9 mouse cellular contexts compared by ENCODE assay signal in the genomic region with DNA sequence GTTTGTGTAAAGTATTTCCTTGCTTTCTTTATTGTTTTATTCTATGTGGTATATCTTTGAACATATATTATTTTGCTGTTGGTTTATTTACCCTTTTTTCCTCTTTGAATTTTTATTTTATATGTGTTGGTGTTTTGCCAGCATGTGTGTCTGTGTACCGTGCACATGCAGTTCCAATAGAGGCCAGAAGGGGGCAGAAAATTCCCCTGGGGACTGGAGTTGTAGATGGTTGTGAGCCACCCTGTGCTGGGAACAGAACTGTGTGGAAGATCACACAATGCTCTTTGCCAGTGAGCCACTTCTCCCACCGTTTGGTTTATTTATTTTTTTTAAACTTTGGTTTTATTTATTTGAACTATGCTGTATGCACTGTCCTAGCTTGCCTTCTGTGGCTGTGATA. TPM values are rescaled to one million over a fixed set of nuclear protein-coding genes. Genes with fewer than 3 reads are reported as not detected.
DNase-seq lines count a peak whose midpoint lies in the region; ATAC-seq and TF ChIP-seq lines count a peak whose summit lies in the region.
"Had no signal": no experiment of that assay in that cellular context is flagged by ENCODE, and none has a peak within 500 bp of the region (broad histone marks: within the 10 kb centered on the region; RNA-seq: fewer than 3 reads in every experiment).

No protein-coding gene starts in this region.

- TF ChIP-seq EP300 in stomach, postnatal 0 days (optimal IDR thresholded peaks at IDR 0.05): no peak

- H3K4me3 ChIP-seq in forebrain, postnatal 0 days (ENCODE audit: low read depth, low read length): no peak overlapping the region
- no peak overlapping the region for H3K4me3 ChIP-seq in forebrain, embryonic 13.5 days
- H3K4me3 ChIP-seq in stomach, postnatal 0 days (ENCODE audit: low read depth, low read length): no peak overlapping the region
- H3K4me3 ChIP-seq: limb, embryonic 12.5 days had no signal

- H3K27ac ChIP-seq in forebrain, postnatal 0 days (ENCODE audit: low read depth, low read length): no peak overlapping the region
- no peak overlapping the region for H3K27ac ChIP-seq in forebrain, embryonic 13.5 days
- H3K27ac ChIP-seq in stomach, postnatal 0 days (replicated peaks): no peak overlapping the region
- H3K27ac ChIP-seq: limb, embryonic 12.5 days had no signal

- H3K4me2 ChIP-seq in forebrain, postnatal 0 days (ENCODE audit: low read depth): no peak overlapping the region
- no peak overlapping the region for H3K4me2 ChIP-seq in forebrain, embryonic 13.5 days
- no peak overlapping the region for H3K4me2 ChIP-seq in stomach, postnatal 0 days (replicated peaks; ENCODE audit: low read depth)
- H3K4me2 ChIP-seq: limb, embryonic 12.5 days had no signal

- 74% methylated on average over 2 of the region's 2 CpGs for WGBS in forebrain, postnatal 0 days
- 78% methylated on average over 2 of the region's 2 CpGs for WGBS in forebrain, embryonic 13.5 days
- 54% methylated on average over 2 of the region's 2 CpGs for WGBS in stomach, postnatal 0 days

- H3K9me3 ChIP-seq in forebrain, postnatal 0 days (ENCODE audit: low read length): no peaks in the 10 kb centered on the region
- H3K9me3 ChIP-seq in forebrain, embryonic 13.5 days (replicated peaks): no peaks in the 10 kb centered on the region
- H3K9me3 ChIP-seq in stomach, postnatal 0 days (ENCODE audit: control insufficient read depth, low read length): no peaks in the 10 kb centered on the region
- H3K9me3 ChIP-seq: limb, embryonic 12.5 days had no signal

- H3K27me3 ChIP-seq in forebrain, postnatal 0 days (ENCODE audit: insufficient read depth, low read length): no peaks in the 10 kb centered on the region
- no peaks in the 10 kb centered on the region for H3K27me3 ChIP-seq in forebrain, embryonic 13.5 days
- no peaks in the 10 kb centered on the region for H3K27me3 ChIP-seq in stomach, postnatal 0 days (ENCODE audit: control insufficient read depth, insufficient read depth, low read length)
- H3K27me3 ChIP-seq: limb, embryonic 12.5 days had no signal

- H3K4me1 ChIP-seq in forebrain, postnatal 0 days (ENCODE audit: insufficient read depth): no peaks in the 10 kb centered on the region
- H3K4me1 ChIP-seq in forebrain, embryonic 13.5 days: no peaks in the 10 kb centered on the region
- H3K4me1 ChIP-seq in stomach, postnatal 0 days (replicated peaks; ENCODE audit: control insufficient read depth, insufficient read depth): no peaks in the 10 kb centered on the region
- H3K4me1 ChIP-seq: limb, embryonic 12.5 days had no signal

- no peak for DNase-seq in forebrain, postnatal 0 days
- DNase-seq in thymus, postnatal 4 days: peak; percentile 25
- no peak for DNase-seq in thymus, postnatal 14 days
- peak; percentile 10 for DNase-seq in kidney, postnatal 10 days
- no peak for DNase-seq in stomach, postnatal 0 days (ENCODE audit: low spot score)
- DNase-seq in urinary bladder, postnatal 4 days (ENCODE audit: low spot score in 2 of 2): no peak
- no peak for DNase-seq in Muller cell, postnatal 12 days (ENCODE audit: inconsistent ontology term)

- no peak for ATAC-seq in forebrain, postnatal 0 days
- no peak for ATAC-seq in forebrain, embryonic 13.5 days
- no peak for ATAC-seq in stomach, postnatal 0 days (ENCODE audit: low FRiP score, low TSS enrichment)

- peak; percentile 52 for TF ChIP-seq CTCF in forebrain, postnatal 0 days (IDR thresholded peaks at IDR 0.05; ENCODE audit: low read depth)
- peak; percentile 57 for TF ChIP-seq CTCF in stomach, postnatal 0 days (IDR thresholded peaks at IDR 0.05; ENCODE audit: low read depth)

- H3K9ac ChIP-seq in forebrain, postnatal 0 days: no peak overlapping the region
- no peak overlapping the region for H3K9ac ChIP-seq in forebrain, embryonic 13.5 days
- H3K9ac ChIP-seq in stomach, postnatal 0 days (ENCODE audit: low read length): no peak overlapping the region
- H3K9ac ChIP-seq: limb, embryonic 12.5 days had no signal

- peaks cover 9% of the 10 kb centered on the region for H3K36me3 ChIP-seq in forebrain, postnatal 0 days (ENCODE audit: insufficient read depth)
- peaks cover 64% of the 10 kb centered on the region for H3K36me3 ChIP-seq in forebrain, embryonic 13.5 days (ENCODE audit: poor library complexity, severe bottlenecking)
- H3K36me3 ChIP-seq in stomach, postnatal 0 days (ENCODE audit: control insufficient read depth, insufficient read depth, low read length): 0 out of 2 replicates have a peak, but pooled peaks cover 2% of the 10 kb centered on the region

RNA-seq across cellular contexts. Expression of gene Cavin4, which starts 29.3 kb away (rescaled TPM):
- total RNA-seq in forebrain, postnatal 0 days (2014; rRNA removed): 2.1 and 3.2 TPM in 2 replicates
- 0.94 and 1.4 TPM in 2 replicates for polyA plus RNA-seq in forebrain, postnatal 0 days (2015; fragmentation: Nextera tagmentation; extraction: Ambion mirVana)
- 1.5 and 1.8 TPM in 2 replicates for polyA plus RNA-seq in forebrain, embryonic 13.5 days (2015; fragmentation: Nextera tagmentation; extraction: Ambion mirVana)
- 0.39 and 0.40 TPM in 2 replicates for polyA plus RNA-seq in stomach, postnatal 0 days (2015; fragmentation: Nextera tagmentation; extraction: Ambion mirVana)

RNA-seq across cellular contexts. Expression of gene Tmeff1, which starts 49.1 kb away (rescaled TPM):
- 331 and 345 TPM in 2 replicates for total RNA-seq in forebrain, postnatal 0 days (2014; rRNA removed)
- polyA plus RNA-seq in forebrain, postnatal 0 days (2015; fragmentation: Nextera tagmentation; extraction: Ambion mirVana): 189 and 202 TPM in 2 replicates
- 76.9 and 117 TPM in 2 replicates for polyA plus RNA-seq in forebrain, embryonic 13.5 days (2015; fragmentation: Nextera tagmentation; extraction: Ambion mirVana)
- polyA plus RNA-seq in stomach, postnatal 0 days (2015; fragmentation: Nextera tagmentation; extraction: Ambion mirVana): 16.7 and 16.8 TPM in 2 replicates

Comparison
In these comparisons a context has a peak if more than half of its experiments do, and no peak if none do; other contexts are left out.
1. DNase-seq: peak in thymus, postnatal 4 days (single experiment) and kidney, postnatal 10 days (single experiment); none in forebrain, postnatal 0 days (single experiment), thymus, postnatal 14 days (single experiment), stomach, postnatal 0 days (single experiment), urinary bladder, postnatal 4 days (0 of 2) and Muller cell, postnatal 12 days (single experiment).